Mouse (Mus musculus) lung, embryonic 14.5 days (tissue): Measurements from ENCODE around the gene Ctr9. TPM values are rescaled to one million over a fixed set of nuclear protein-coding genes. Genes with fewer than 3 reads are reported as not detected.

Source experiments
- ATAC-seq: fragments of 200-750 bp; cut with Nextera tagmentation; 2 replicates; pipeline ENCODE4 v1.8.0; 2017; ENCODE audit warnings: mild to moderate bottlenecking, moderate TSS enrichment, moderate library complexity; ENCODE audit not compliant: insufficient read depth
- DNase-seq: peaks from one replicate; pipeline ENCODE4 v3.0.0-alpha.2; 2015
- H3K27ac ChIP-seq: fragments of 300-500 bp; sonication (generic); 2 replicates; pipeline ENCODE4 v1.5.1; 2014; ENCODE audit warnings: low read depth, mild to moderate bottlenecking, moderate library complexity
- H3K27me3 ChIP-seq: fragments of 300-500 bp; sonication (generic); 2 replicates; pipeline ENCODE4 v1.6.1; 2014; ENCODE audit warnings: low read length, control low read depth; ENCODE audit not compliant: insufficient read depth
- H3K36me3 ChIP-seq: fragments of 300-500 bp; sonication (generic); 2 replicates; pipeline ENCODE4 v1.6.1; 2014; ENCODE audit warnings: control low read depth; ENCODE audit not compliant: insufficient read depth
- H3K4me1 ChIP-seq: fragments of 300-500 bp; sonication (generic); 2 replicates; pipeline ENCODE4 v1.6.1; 2014; ENCODE audit warnings: antibody characterized with exemption, control low read depth; ENCODE audit not compliant: insufficient read depth
- H3K4me2 ChIP-seq: fragments of 300-500 bp; sonication (generic); 2 replicates; pipeline ENCODE4 v1.6.1; 2014; ENCODE audit warnings: mild to moderate bottlenecking
- H3K4me3 ChIP-seq: fragments of 300-500 bp; sonication (generic); 2 replicates; pipeline ENCODE4 v1.5.1; 2014; ENCODE audit warnings: low read depth, low read length
- H3K9ac ChIP-seq: fragments of 300-500 bp; sonication (generic); 2 replicates; pipeline ENCODE4 v1.6.1; 2014
- H3K9me3 ChIP-seq: fragments of 300-500 bp; sonication (generic); 2 replicates; pipeline ENCODE4 v1.6.1; 2016; ENCODE audit warnings: low read depth, low read length, control low read depth
- CTCF ChIP-seq: IDR thresholded peaks from 2 replicates; pipeline ENCODE4 v1.5.1; 2016; ENCODE audit warnings: antibody characterized with exemption, low read depth
- WGBS: fragments of 180-500 bp; shearing (Covaris S2); extraction: QIAGEN DNeasy Blood & Tissue Kit; methylation state at CpG from one replicate; pipeline ENCODE4 v1.1.7; 2014; 5-methylcytosine and 5-hydroxymethylcytosine counted together
- polyA plus RNA-seq: library from polyadenylated mRNA; unstranded; fragments of >200 nt; fragmentation: Nextera tagmentation; extraction: Ambion mirVana; gene quantifications from 2 replicates; pipeline ENCODE4 v1.2.1, GENCODE M21; 2014

The Ctr9 gene
- polyA plus RNA-seq, 1 experiment from 2014 or later, result 68.8 TPM

- no peak for TF ChIP-seq CTCF
- DNase-seq (no peak), ATAC-seq (no peak)
- no peak overlapping the region for H3K4me2 ChIP-seq
- H3K4me1 ChIP-seq, result no peaks in the 10 kb centered on the region
- H3K9me3 ChIP-seq, result no peaks in the 10 kb centered on the region
- no peaks in the 10 kb centered on the region for H3K36me3 ChIP-seq
- H3K27ac ChIP-seq, result no peak overlapping the region
- WGBS, result 73% methylated on average over 2 of the region's 2 CpGs
- H3K27me3 ChIP-seq, result no peaks in the 10 kb centered on the region
- H3K4me3 ChIP-seq, result no peak overlapping the region
- H3K9ac ChIP-seq, result no peak overlapping the region
These were observed 66.4 kb downstream of the Ctr9 start for GRCm38 (mm10) chr7:111095169-111095568.

GRCm38 (mm10) chr7:111098196-111098595 is 69.4 kb downstream of the Ctr9 start:
- Histone ChIP-seq H3K9me3 (no peaks in the 10 kb centered on the region), H3K9ac (no peak overlapping the region), H3K4me1 (no peaks in the 10 kb centered on the region), H3K4me2 (no peak overlapping the region), H3K27me3 (no peaks in the 10 kb centered on the region), H3K4me3 (no peak overlapping the region), H3K36me3 (no peaks in the 10 kb centered on the region), H3K27ac (no peak overlapping the region)
- DNase-seq (no peak), ATAC-seq (no peak)
- TF ChIP-seq CTCF, result no peak
- 91% methylated on average over 1 of the region's 1 CpGs for WGBS

Other genes starting within 250 kb of the Ctr9 start
- 37.1 and 39.1 TPM in 2 replicates for gene Rnf141, start 184.5 kb upstream of the Ctr9 start, polyA plus RNA-seq
- 33.8 and 37.6 TPM in 2 replicates for gene Lyve1, start 165.7 kb upstream of the Ctr9 start, polyA plus RNA-seq
- 15.2 and 15.8 TPM in 2 replicates for gene Mrvi1, start 46.5 kb upstream of the Ctr9 start, polyA plus RNA-seq
- gene Eif4g2, start 54.1 kb downstream of the Ctr9 start, polyA plus RNA-seq, result 1,010 and 1,058 TPM in 2 replicates